Mouse (Mus musculus): ENCODE results near the gene Mapk1ip1l.

The Mapk1ip1l gene

DNA sequence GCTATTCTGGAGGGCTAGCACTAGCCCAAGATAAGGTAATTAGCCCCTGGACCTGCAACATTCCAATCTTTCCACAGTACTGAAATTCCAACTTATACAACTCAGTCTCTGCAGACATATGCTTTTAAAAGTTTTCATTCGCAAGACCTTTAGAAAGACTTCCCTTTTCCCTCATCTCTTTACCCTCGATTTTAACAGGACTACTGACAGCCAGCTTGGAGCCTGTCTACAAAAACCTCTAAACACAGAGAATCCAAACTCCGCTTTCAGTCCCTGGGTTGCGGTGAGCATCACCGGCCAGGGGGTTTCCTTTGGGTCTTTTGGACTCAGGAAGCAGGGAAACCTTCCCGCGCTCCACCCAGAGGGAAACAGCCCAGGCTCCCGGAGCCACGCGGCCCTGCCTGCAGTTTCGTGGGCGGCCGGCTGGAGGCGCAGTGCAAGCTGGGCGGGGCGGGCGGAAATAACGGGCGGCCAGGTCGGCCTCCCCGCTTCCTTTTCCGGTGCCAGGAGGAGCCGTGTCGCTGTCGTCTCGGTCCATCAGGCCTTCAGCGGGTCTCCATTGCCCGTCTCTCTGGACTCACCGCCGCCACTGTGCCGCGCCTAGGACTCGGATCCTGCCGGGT, at the start of gene Mapk1ip1l:
Gene Mapk1ip1l (plus strand): TSS at position 482 of the 623 bp plus-strand sequence.
- peak; percentile 87 to 95 for DNase-seq

DNA sequence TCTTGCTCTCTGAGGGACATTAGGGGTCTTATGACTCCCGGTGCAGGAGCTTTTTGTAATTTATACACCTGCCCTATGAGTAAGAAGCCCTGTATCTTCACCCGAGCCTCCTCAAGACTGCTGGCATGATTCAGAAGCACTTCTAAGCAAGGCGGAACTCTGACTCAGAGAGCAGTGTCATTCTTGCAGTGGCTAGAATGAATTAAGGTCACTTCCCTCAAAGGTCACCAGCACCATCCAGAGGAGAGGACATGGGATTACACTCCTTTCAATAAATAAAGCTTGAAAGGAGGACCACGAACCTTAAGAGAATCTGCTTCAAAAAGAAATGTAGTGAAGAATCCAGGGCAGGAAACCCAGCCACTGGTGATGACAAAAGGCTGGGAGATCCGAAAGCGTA, 48.2 kb upstream of the Mapk1ip1l start:
- DNase-seq: no peak

DNA sequence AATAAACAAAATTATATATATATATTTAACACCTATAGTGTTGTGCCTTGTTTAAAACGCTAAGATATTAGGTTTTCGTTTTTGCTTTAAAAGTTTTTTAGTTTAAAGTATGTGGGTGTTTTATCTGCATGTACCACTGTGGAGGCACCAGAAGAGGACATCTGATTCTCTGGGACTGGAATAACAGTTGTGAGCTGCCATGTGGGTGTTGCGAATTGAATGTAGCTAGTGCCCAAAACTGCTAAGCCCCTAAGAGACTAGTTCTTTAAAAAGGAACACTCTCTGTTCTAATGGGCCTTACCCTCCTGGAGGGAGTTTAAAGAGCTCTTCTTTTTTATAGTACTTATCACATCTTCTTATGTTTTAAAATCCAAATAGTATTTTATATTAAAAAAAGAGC, 33.2 kb upstream of the Mapk1ip1l start:
- DNase-seq: no peak

DNA sequence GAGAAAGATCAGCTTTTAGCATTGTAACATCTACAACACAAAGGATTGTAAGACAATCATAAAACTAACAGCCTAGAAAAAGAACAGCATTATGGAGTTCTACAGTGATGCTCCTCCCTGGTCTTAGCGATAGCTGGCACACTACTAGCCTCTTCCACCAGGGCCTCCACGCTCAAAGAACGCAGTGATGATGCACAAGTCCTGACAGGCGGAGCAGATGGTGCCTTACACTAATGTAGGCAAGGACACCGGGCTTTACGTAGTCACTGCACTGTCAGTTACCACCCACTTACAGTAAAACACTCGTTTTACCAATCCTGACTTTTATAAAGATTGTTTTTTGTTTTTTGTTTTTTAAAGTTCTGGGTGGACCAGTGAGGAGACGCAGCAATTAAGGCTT, 32.2 kb upstream of the Mapk1ip1l start:
- DNase-seq: no peak

DNA sequence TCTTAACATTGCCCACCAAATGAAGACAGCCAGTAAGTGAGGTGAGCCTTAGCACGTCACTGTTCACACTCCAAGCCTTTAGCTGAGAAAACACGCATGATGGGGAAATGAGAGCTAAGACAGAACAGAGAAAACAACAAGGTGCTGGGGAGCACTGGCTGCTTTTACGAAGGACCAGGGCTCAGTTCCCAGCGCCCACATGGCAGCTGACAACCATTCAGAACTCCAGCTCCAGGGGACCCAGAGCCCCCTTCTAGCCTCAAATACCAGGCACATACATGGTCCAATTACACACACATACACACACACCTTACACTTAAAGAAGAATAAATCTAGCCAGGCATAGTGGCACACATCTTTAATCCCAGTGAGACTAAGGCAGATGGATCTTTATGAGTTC, 29.0 kb upstream of the Mapk1ip1l start:
- DNase-seq: no peak

DNA sequence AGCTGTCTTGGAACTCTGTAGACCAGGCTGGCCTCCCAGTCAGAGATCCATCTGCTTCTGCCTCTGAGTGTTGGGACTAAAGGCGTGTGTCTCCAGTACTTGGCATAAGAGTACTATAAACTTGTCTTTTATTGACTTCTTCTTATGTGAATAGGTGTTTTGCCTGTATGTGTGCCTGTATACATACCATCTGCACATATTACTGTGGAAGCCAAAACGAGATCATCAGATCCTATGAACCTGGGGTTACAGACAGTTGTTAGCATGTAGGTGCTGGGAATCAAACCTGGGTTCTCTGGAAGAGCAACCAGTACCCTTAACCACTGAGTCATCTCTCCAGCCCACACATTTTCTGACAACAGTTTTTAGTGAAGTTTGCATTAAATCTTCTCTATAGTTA, 28.4 kb upstream of the Mapk1ip1l start:
- no peak for DNase-seq

DNA sequence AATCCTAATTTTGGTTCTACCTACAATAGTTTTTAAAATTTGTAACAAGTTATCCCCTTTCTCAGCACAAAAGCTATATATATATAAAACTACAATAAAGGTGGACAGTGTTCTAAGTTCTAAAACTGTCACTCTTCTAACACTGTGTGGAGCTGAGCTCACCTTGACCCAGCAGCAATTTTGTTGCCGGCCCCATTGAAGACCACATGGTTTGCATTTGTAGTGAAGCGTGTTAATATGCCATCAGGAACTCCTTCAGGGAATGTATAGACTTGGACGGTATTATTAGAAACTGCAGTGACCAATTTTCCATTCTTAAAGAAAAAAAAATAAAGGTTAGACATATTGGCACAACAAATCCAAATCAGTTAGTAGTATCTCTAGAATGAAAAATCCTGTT, 24.3 kb upstream of the Mapk1ip1l start:
- DNase-seq: no peak

DNA sequence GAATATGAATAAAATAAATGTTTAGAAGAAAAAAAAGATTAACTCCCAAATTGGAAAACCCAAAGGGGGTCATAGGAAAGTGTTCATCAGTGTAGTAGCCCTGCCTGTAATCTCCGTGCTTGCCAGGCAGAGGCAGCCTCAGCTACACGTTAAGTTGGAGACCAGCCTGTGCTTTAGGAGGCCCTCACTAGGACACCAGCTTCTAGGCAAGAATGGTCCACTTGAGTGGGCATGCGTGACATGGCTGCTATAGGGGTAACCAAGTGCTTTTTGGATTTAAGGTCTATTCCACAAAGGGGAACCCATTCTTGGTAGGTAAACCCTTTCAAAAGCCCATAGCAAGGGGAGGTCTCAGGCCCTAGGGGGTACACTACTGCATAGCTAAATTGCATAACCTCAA, 22.6 kb upstream of the Mapk1ip1l start:
- DNase-seq: no peak

DNA sequence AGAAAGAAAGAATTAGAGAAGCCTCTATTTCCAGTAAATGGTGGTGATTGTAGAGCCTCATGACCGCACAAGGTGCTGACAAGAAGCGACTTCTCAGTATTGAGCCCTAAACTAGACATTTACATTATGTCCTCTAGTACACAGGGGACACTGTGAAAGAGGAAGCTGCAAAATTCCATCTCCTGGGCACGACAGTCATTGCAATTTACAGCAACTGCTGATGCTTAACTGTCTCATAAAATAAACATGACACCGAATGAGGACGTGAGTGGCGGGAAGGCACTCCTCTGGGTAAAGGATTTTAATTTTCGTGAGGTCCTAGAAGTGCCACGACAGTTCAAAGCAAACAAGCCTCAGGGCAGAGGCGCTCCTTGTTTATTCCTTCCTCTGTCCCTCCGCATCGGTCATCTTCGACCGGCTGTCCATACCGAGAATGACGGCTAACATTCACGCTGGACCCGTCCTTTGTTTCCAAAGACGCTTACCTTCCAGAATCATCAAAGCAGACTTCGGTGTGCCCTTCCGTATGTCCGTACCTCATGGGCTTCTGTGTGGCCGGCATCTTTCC, 21.9 kb upstream of the Mapk1ip1l start:
- DNase-seq: no peak

DNA sequence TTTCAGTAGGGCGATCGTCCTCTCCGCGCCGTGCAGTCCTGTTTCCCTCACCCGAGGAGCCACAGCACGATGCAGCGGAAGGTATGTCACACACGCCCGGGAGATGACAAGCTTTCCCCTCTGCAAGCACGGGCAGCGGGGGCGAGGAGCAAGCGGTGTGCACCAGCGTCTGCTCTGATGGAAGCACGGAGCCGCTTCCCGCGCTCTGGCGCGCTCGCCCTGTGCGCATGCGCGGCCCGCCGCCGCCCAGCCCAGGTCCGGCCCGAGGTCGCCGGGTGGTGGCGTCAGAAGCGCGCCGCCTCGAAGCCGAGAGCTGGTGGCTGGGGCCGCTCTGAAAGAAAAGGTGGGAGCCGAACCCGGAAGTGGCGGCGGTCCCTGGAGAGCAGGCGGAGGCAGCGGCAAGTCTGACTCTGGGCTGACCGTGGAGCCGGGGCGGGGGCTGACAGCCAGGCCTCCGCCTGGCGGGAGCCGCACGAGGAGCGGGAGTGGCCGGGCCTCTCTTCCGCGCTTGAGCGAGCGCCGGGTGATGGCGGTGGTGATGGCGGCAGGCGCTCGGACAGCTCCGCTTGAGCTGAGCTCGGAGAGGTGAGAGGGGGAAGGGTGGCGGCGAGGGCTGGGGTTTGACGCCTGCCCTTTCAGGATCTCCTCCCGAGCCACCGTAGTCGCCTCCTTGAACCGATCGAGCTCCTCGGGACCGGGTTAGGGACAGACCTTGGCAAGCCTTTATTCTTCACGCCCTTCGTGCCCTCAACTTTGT, 21.3 kb upstream of the Mapk1ip1l start, which contains the start of the genes Wdhd1 and Socs4:
Gene Wdhd1 (minus strand): TSS at position 221 of the 757 bp plus-strand sequence.
Gene Socs4 (plus strand): TSS at position 295 of the 757 bp plus-strand sequence.
- peak; percentile 95 to 97 for DNase-seq

DNA sequence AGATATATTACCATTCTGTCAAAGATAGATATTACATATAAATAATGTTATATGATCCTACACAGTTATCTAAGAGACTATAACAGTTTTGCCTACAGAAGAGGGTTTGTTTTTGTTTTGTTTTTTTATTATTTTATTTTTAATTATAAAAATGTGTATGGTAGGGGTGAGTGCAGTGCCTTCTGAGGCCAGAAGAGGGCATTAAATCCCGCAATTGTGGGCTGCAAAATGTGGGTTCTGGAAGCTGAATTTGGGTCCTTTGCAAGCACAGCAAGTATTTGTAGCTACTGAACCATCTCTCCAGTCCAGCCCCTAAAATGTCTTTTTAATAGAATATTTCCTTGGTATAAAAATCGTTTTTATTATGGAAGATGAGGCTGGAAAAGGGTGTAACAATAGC, 19.0 kb upstream of the Mapk1ip1l start:
- DNase-seq: no peak

DNA sequence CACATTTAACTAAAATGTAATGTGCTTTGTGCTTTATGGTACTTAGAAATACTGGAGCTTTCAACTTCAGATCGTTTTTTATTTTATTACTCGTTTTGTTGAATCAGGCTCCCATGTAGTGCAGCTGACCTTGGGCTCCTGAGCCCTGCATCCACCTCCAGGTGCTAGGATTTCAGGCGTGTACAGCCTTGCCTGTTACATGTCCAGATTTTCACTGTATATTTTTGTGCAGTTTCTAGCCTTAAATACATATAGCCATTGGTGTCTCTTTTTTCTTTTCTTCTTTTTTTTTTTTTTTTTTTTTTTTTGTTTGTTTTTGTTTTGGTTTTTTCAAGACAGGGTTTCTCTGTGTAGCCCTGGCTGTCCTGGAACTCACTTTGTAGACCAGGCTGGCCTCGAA, 16.5 kb upstream of the Mapk1ip1l start:
- DNase-seq: no peak

DNA sequence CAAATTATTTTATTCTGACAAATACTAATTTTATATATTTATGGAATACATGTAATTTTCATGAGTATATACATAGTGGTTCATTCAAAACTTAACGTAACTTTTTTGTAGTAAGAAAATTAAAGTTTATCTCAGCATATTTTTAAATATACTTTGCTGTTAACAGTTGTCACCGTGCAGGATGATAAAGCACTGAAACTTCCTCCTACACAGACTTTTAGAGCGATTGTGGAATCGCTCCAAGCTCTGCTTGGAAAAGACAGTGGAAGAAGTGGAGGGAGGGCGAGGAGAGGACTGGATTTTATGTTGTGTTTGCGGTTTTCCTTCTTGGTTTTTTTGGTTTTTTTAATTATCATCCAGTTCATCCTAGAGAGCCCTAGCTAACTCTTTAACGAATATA, 14.5 kb upstream of the Mapk1ip1l start:
- no peak for DNase-seq

DNA sequence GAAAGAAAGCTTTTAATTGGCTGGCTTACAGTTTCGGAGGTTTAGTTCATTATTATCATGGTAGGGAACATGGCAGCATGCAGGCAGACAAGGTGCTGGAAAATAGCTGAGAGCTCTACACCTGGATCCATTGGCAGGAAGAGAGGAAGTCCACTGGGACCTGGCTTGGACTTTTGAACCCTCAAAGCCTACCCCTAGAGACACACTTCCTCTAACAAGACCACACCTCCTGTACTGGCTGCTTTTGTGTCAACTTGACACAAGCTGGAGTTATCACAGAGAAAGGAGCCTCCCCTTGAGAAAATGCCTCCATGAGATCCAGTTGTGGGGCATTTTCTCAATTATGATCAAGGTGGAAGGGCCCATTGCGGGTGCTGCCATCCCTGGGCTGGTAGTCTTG, 12.8 kb upstream of the Mapk1ip1l start:
- no peak for DNase-seq

DNA sequence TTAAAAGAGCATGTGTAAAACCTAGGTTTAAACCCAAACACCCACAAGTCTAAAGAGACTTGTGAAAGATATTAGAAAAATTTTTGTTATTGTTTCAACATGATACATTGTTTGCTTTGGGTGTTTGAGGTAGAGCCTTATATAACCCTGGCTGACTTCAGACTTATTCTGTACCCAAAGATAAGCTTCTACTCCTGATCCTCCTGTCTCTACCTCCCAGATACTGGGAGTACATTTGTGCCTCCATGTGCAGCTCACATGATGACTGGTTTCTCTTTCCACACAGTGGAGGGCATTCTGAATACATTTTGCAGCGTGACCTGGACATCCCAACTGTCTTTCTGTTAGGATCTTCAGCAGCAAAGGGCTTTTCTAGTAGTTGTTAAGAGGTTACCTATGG, 11.9 kb upstream of the Mapk1ip1l start:
- no peak for DNase-seq

DNA sequence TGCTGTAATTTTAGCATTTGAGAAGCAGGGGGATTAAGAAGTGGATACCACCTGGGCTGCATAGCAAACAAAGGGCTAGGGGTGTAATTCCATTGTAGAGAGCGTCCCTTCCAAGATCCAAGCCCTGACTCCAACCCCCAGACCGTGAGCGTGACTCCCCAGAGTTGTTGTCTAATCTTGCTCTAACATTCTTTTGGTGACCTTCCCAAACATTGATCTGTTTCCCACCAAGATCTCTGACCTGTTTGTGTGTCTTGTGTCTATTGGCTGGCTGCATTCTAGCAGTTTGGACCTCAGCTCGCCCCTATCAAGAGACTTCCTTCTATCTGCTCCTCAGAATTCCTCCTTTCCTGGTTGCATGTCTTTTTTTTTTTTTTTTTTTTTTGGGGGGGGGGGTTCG, 11.0 kb upstream of the Mapk1ip1l start:
- no peak for DNase-seq

DNA sequence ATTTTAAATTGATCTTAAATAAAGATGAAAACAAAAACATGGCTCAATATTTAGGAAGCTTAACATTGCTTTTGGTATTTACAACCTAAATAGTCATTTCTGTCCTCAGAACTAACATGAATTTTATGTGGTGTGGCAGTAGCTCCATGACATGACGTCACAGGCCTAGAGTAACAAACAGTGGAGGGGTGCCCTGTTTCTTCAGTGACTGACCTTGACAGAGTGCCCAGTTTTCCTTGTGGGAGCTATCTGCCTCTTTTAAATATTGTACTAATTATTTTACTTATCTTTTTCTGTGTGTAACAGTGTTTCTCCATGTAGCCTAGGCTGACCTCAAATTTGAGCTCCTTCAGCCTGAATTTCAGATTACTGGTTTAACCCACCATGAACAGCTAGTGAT, 6.3 kb upstream of the Mapk1ip1l start:
- no peak for DNase-seq

DNA sequence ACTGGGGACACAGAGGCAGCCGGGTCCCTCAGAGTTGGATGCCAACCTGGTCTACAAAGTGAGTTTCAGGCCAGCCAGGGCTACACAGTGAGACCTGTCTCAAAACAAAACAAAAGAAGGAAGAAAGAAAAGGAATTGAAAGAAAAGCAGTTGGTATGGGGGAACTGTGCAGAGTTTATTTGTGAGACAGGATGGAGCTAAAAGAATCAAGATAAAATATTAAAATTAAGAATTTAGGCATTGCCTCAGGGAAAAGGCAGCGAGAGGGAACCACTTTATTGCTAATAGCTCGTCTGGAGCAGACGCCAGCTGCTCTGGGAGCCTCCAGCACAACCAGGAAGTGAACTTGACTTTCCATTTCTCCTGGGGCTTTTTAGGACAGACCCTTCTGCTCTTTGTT, 3.9 kb upstream of the Mapk1ip1l start:
- DNase-seq: no peak

DNA sequence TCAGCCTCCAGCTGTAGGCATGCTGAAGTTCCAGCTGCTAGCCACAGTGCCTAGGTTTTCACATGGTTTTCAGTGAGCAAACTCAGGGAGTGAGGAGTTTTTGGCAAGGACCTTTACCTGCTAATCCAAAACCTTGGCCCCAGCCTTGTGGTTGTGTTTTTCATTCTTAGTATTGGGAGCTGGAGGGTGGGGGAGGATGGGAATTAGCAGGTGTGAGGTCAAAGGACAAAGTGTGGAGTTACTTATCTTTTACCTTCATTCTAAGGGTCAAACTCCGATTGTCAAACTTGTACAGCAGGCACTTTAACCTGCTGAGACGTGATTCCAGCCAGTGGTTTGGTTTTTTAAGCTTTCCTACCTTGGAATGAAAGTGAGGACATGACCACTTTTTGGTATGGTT, 1.8 kb upstream of the Mapk1ip1l start:
- peak; percentile 32 to 44 for DNase-seq

DNA sequence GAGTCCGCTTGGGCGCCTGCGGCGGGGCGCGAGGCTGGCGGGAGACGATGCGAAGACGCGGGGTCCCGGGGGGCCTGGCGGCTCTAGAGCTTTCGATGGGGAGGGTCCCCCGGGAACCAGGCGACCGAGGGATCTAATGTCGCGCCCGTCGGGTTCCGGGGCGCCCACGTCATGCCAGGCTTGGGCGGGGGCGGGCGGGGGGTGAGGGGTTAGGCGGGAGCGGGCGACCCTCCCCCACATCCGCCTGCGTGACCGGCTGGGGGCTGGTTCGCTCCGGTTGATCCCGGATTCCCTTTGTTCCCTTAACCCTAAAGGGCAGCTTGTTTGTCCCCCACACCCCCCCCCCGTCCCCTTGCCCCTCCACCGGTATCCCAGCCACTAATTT, 334 bp downstream of the Mapk1ip1l start:
- DNase-seq: peak in 1 of 2 experiments; percentile 46

DNA sequence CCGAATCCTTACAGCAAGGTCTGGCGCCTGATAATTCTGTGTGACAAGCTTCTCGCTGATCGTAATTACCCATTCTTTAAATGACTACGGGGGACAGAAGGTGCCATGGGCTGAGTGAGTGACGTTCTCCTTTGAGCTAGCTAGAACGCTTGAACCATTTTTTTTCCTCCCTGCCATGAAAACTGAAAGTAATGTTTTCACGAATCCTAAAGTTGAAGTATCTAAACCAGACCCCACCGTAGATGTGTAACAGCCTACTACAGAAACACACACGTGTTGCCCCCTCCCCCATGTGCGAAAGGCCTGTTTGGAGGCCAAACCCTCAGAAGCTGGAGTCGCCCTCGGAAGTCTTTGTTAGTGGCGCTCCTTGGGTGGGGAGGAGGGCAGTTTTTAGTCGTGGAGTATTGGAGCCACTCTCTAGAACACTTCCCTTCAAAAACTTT, 774 bp downstream of the Mapk1ip1l start:
- DNase-seq: peak in 1 of 2 experiments; percentile 54

DNA sequence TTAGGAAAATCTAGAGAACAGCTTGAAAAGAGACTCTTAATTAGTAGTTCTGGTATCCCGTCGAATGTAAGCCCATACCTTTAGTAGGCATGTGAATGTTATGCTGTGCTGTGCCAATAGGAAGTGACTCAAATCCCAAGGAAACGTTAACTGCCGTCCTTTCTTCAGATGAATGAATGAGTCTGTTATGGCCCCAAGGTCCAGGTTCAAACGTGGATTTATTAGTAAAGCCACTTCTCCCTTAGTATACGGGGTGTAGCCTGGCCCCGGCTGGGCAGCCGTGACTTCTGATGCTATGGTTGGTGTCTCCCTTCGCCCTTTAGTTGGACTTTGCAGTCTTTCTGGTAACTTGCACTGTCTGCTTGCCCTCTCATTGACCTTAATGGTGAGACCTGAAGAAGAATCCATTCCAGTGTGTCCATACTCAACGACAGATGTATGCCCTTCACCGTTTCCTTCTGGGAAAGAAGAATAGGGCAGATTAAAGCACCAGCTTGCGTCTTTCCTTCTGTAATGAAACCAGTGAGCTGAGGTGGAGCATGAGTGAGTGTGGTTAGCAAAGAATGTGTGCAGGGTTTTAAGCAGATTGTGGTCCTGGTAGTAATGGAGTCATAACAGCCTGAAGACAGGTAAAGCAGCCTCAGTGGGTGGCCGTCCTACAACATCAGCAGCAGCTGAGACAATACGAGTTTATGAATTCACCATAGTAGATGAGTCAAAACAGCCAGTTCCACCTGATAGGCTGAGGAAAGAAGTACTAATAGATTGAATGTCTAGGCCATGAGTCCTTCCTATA, 5.0 kb downstream of the Mapk1ip1l start:
- no peak for DNase-seq

DNA sequence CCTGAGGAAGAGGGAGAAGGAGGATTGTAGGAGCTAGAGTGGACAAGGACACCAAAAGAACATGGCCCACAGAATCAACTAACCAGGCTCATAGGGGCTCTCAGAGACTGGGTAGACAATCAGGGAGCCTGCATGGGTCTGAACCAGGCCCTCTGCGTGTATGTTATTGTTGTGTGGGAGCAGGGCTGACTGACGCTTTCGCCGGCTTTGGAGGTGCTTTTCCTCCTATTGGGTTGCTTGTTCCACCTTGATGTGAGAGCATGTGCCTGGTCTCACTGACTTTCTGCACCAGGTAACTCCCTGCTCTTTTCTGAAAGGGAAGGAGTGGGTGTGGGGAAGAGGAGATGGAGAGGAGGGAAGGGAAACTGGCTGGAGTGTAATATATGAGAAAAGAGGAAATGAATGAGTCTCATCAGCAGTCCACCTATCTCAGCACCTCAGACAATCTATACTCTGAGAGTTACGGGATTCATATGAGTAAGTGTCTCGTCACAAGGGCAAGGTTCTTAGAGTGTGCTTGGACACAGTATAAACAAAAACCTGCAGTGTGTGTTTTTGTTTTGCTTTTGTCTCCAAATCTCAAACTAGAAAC, 6.8 kb downstream of the Mapk1ip1l start:
- DNase-seq: no peak

Measured in kidney, postnatal 36 days (tissue).